Mouse (Mus musculus): Measurements from ENCODE around the gene Nbas. TPM values are rescaled to one million over a fixed set of nuclear protein-coding genes. Genes with fewer than 3 reads are reported as not detected.

Nbas gene
- polyA plus RNA-seq, 2 experiments from 2014 or later: 9.4 to 13.6 TPM

DNA sequence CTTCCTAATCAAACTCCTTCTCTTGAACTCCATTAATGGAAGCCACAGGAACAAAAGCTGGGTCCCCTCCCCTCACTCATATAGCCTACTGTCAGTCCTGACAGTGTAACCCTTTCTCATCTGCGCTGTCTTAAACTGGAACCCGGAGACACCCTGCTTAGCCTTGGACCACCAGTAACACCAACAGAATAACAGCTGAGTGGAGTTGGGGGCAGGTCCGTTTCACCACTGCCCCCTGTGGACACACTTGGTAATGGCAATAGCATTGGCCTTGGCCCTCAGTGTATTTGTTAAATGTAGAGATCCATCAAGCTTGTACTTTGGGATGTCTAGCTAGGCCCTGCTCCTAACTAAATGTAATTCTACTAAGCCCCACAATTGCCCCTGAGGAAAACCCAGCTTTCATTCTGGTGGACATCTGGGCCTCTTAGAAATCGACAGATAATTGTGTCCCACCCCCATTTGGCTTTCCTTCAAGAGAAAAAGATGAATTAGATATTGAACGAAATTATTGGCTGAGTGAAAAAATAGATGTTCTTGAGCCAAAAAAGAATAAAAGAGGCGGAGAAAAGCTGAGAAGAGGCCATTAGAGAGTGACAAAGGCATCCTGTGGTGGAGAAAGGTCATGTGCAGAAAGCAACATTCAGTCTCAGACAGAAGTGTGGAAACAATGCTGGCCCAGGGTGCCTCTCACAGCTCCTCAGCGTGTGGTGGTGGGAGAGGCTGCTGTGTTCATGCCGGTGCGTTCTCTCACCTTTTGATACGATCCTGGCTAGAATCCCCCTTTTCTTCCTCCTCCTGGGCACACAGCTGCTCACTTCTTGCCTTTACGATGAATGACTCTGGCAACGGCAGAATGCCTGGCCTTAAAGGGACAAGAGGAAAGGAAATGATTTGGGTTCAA is 358.1 kb downstream of the Nbas start:
- ATAC-seq: no peak

Other genes with a start within 250 kb of the Nbas start
- gene Ddx1, start 19.9 kb upstream of the Nbas start, polyA plus RNA-seq (2017; shearing (Covaris generic)): 10 to 100 TPM; 84.3 to 91.8 TPM

All from activated CD4-positive, CD25-positive, alpha-beta regulatory T cell, adult 4 months (primary cell).